Mouse (Mus musculus) megakaryocyte progenitor cell, adult 5-6 weeks (primary cell): ENCODE results near the gene Ntm. TPM values are rescaled to one million over a fixed set of nuclear protein-coding genes. Genes with fewer than 3 reads are reported as not detected.

Experiments used
- ATAC-seq: replicated peaks from 2 replicates; pipeline ENCODE4 v1.8.0; 2016; ENCODE audit warnings: mild to moderate bottlenecking, moderate TSS enrichment, inconsistent platforms; ENCODE audit not compliant: poor library complexity
- total RNA-seq, 2 experiments: library from RNA; stranded (forward) in 1 of 2; stranded (reverse) in 1 of 2; fragments of 157-497, 149-512 nt in 1 of 2; fragments of 200-1000 nt in 1 of 2; gene quantifications; 2 replicates each; pipeline versions ENCODE4 v1.2.3 to v1.2.4; 2015 to 2017

The Ntm gene
- total RNA-seq, 2 experiments from 2014 or later: not detected

GRCm38 (mm10) chr9:29265177-29265576 lies 697.8 kb downstream of the Ntm start:
- no peak for ATAC-seq

GRCm38 (mm10) chr9:29262836-29263235 lies 700.1 kb downstream of the Ntm start:
- ATAC-seq: no peak

- no peak for ATAC-seq
Observed at GRCm38 (mm10) chr9:29252866-29253265, 710.1 kb downstream of the Ntm start.

- ATAC-seq: no peak
Observed at GRCm38 (mm10) chr9:29250813-29251212, 712.1 kb downstream of the Ntm start.

- ATAC-seq: no peak
Observed at GRCm38 (mm10) chr9:29247812-29248211, 715.1 kb downstream of the Ntm start.

- no peak for ATAC-seq
Observed at GRCm38 (mm10) chr9:29244006-29244405, 718.9 kb downstream of the Ntm start.

GRCm38 (mm10) chr9:29242497-29243422 lies 720.2 kb downstream of the Ntm start:
- no peak for ATAC-seq

- ATAC-seq: no peak
Observed at GRCm38 (mm10) chr9:29240797-29241196, 722.1 kb downstream of the Ntm start.

GRCm38 (mm10) chr9:29238973-29239372 lies 724.0 kb downstream of the Ntm start:
- ATAC-seq: no peak

- no peak for ATAC-seq
Observed at GRCm38 (mm10) chr9:29236752-29237151, 726.2 kb downstream of the Ntm start.

- ATAC-seq: no peak
Observed at GRCm38 (mm10) chr9:29227747-29228146, 735.2 kb downstream of the Ntm start.

GRCm38 (mm10) chr9:29222915-29223545 lies 739.9 kb downstream of the Ntm start:
- ATAC-seq: no peak

- ATAC-seq: no peak
Observed at GRCm38 (mm10) chr9:29220941-29221615, 741.9 kb downstream of the Ntm start.

- ATAC-seq: no peak
Observed at GRCm38 (mm10) chr9:29220493-29220892, 742.4 kb downstream of the Ntm start.

GRCm38 (mm10) chr9:29217951-29218350 lies 745.0 kb downstream of the Ntm start:
- ATAC-seq: no peak

- no peak for ATAC-seq
Observed at GRCm38 (mm10) chr9:29216528-29216927, 746.4 kb downstream of the Ntm start.

GRCm38 (mm10) chr9:29215796-29216195 lies 747.1 kb downstream of the Ntm start:
- no peak for ATAC-seq

- ATAC-seq: no peak
Observed at GRCm38 (mm10) chr9:29215241-29215640, 747.7 kb downstream of the Ntm start.

- ATAC-seq: no peak
Observed at GRCm38 (mm10) chr9:29209243-29209642, 753.7 kb downstream of the Ntm start.

- ATAC-seq: no peak
Observed at GRCm38 (mm10) chr9:29208142-29208541, 754.8 kb downstream of the Ntm start.

- ATAC-seq: no peak
Observed at GRCm38 (mm10) chr9:29205680-29206079, 757.3 kb downstream of the Ntm start.

GRCm38 (mm10) chr9:29202196-29202595 lies 760.7 kb downstream of the Ntm start:
- ATAC-seq: no peak
